Mouse (Mus musculus): Measurements from ENCODE around the gene Rwdd2a.

- TF ChIP-seq POLR2A (IDR thresholded peaks at IDR 0.05; ENCODE audit: insufficient read depth, low read depth, low read length) (peak; percentile 89), CTCF (IDR thresholded peaks at IDR 0.05; ENCODE audit: insufficient read depth, low read depth, low read length) (no peak)
Measured at GRCm38 (mm10) chr9:86571540-86572135, at the start of gene Rwdd2a, which contains the start of gene Pgm3.
